Mouse (Mus musculus) right cerebral cortex, postnatal 10 days (tissue): ENCODE results near the gene Cisd3.
A peak's percentile ranks its signal among the peaks of the same experiment; 100 is the strongest.

Source experiments
- DNase-seq, 2 experiments: peaks; one replicate each; pipeline ENCODE4 v3.0.0; 2021; ENCODE audit warnings: low spot score in 2 of 2

Gene Cisd3

GRCm38 (mm10) chr11:97662893-97663527 lies 22.6 kb upstream of the Cisd3 start, which contains the start of gene Mllt6:
Mllt6 (plus strand) TSS chr11:97663414.
- DNase-seq, result peak; percentile 80 to 86

GRCm38 (mm10) chr11:97663528-97664338 lies 21.9 kb upstream of the Cisd3 start:
- DNase-seq, result no peak

GRCm38 (mm10) chr11:97664339-97664665 lies 21.3 kb upstream of the Cisd3 start:
- DNase-seq, result no peak

GRCm38 (mm10) chr11:97664771-97665240 lies 20.8 kb upstream of the Cisd3 start:
- no peak for DNase-seq

GRCm38 (mm10) chr11:97665431-97665830 lies 20.2 kb upstream of the Cisd3 start:
- DNase-seq, result no peak

- no peak for DNase-seq
Measured at GRCm38 (mm10) chr11:97666221-97666620, 19.4 kb upstream of the Cisd3 start.

GRCm38 (mm10) chr11:97666794-97667193 lies 18.8 kb upstream of the Cisd3 start:
- peak in 1 of 2 experiments; percentile 32 for DNase-seq

- peak in 1 of 2 experiments; percentile 31 for DNase-seq
Measured at GRCm38 (mm10) chr11:97668160-97668559, 17.5 kb upstream of the Cisd3 start.

GRCm38 (mm10) chr11:97669268-97669667 lies 16.4 kb upstream of the Cisd3 start:
- no peak for DNase-seq

- DNase-seq, result peak in 1 of 2 experiments; percentile 67
Measured at GRCm38 (mm10) chr11:97669829-97670228, 15.8 kb upstream of the Cisd3 start.

GRCm38 (mm10) chr11:97670234-97671176 lies 15.1 kb upstream of the Cisd3 start:
- DNase-seq, result no peak

GRCm38 (mm10) chr11:97671177-97671527 lies 14.5 kb upstream of the Cisd3 start:
- no peak for DNase-seq

GRCm38 (mm10) chr11:97673148-97673547 lies 12.5 kb upstream of the Cisd3 start:
- DNase-seq, result no peak

- no peak for DNase-seq
Measured at GRCm38 (mm10) chr11:97676050-97676754, 9.4 kb upstream of the Cisd3 start.

GRCm38 (mm10) chr11:97677381-97677780 lies 8.2 kb upstream of the Cisd3 start:
- no peak for DNase-seq

GRCm38 (mm10) chr11:97677842-97678241 lies 7.8 kb upstream of the Cisd3 start:
- no peak for DNase-seq

GRCm38 (mm10) chr11:97678301-97678700 lies 7.3 kb upstream of the Cisd3 start:
- DNase-seq, result no peak

- peak in 1 of 2 experiments; percentile 71 for DNase-seq
Measured at GRCm38 (mm10) chr11:97680430-97680829, 5.2 kb upstream of the Cisd3 start.

- DNase-seq, result no peak
Measured at GRCm38 (mm10) chr11:97682504-97683055, 3.0 kb upstream of the Cisd3 start.

GRCm38 (mm10) chr11:97684063-97684680 lies 1.5 kb upstream of the Cisd3 start:
- no peak for DNase-seq

GRCm38 (mm10) chr11:97684766-97685165 lies 860 bp upstream of the Cisd3 start:
- no peak for DNase-seq
